Mouse (Mus musculus): ENCODE data around the gene Ttc7b. TPM values are rescaled to one million over a fixed set of nuclear protein-coding genes. Genes with fewer than 3 reads are reported as not detected.

The Ttc7b gene
- polyA plus RNA-seq, 1 experiment from 2014 or later: 2.2 TPM

DNA sequence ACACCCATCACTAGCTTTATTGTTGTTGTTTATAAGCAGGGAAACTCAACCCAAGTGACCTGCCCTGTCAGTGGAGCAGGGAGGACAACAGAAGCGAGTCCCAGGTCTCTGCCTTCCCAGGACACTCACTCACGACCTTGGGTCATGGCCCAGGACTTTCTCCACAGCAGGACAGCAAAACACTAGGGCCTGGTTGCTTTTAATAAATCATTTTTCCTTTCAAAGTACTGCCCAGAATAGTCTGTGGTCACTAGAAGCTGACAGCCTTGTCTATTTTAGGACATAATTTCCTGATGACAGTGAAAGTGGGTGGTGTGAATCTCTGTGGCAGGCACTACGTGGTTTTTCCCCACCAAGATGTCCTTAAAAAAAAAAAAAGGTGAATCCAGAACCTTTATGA lies 7.6 kb upstream of the Ttc7b start:
- 46% methylated on average over 3 of the region's 3 CpGs for WGBS (ENCODE audit: insufficient replicate concordance)

DNA sequence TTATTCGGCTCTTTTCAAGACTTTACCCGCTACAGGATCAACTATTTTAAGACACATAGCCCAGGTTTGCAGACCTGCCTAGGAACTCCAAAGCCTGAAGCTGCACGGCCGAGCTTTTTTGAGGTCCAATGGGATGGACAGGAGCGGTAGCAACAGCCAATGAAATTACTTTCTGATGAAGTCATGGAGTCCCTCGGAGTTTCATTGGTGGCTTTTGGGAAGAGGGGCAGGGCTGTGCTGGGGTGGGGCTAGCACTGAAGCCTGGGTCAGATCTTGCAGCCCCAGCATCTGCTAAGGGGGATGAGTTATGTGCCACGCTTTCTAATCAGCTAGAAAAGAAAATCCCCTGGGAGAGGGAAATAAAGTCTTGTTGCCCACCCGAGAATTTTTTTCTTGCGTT lies 7.1 kb upstream of the Ttc7b start:
- Histone ChIP-seq H3K27ac (ENCODE audit: low read depth) (no peak overlapping the region), H3K27me3 (ENCODE audit: insufficient read depth, low read length) (no peaks in the 10 kb centered on the region), H3K9me3 (ENCODE audit: low read length) (no peaks in the 10 kb centered on the region), H3K36me3 (replicated peaks; ENCODE audit: insufficient read depth, low read length) (no peaks in the 10 kb centered on the region), H3K9ac (replicated peaks) (no peak overlapping the region), H3K4me3 (ENCODE audit: low read depth, low read length) (no peak overlapping the region), H3K4me2 (ENCODE audit: low read depth, low read length) (peak overlapping the region; percentile 34; the same call in 1 of the 2 replicates), H3K4me1 (ENCODE audit: insufficient read depth) (peaks cover 17% of the 10 kb centered on the region)
- WGBS (ENCODE audit: insufficient replicate concordance): 12% methylated on average over 9 of the region's 9 CpGs
- peak; percentile 83 for ATAC-seq
- TF ChIP-seq EP300 (IDR thresholded peaks at IDR 0.05; ENCODE audit: low read depth): no peak
- TF ChIP-seq CTCF (IDR thresholded peaks at IDR 0.05; ENCODE audit: low read depth): no peak
- peak; percentile 46 for DNase-seq

More for the DNA sequence above, 7.6 kb upstream of the Ttc7b start:
- H3K27ac ChIP-seq (ENCODE audit: low read depth): no peak overlapping the region
- H3K9me3 ChIP-seq (ENCODE audit: low read length): no peaks in the 10 kb centered on the region
- no peak overlapping the region for H3K4me2 ChIP-seq (ENCODE audit: low read depth, low read length)
- H3K36me3 ChIP-seq (replicated peaks; ENCODE audit: insufficient read depth, low read length): no peaks in the 10 kb centered on the region
- TF ChIP-seq EP300 (IDR thresholded peaks at IDR 0.05; ENCODE audit: low read depth) (no peak), CTCF (IDR thresholded peaks at IDR 0.05; ENCODE audit: low read depth) (no peak)
- H3K9ac ChIP-seq (replicated peaks): no peak overlapping the region
- H3K4me3 ChIP-seq (ENCODE audit: low read depth, low read length): no peak overlapping the region
- ATAC-seq: peak; percentile 16; the same call in 1 of the 2 replicates
- no peak for DNase-seq
- no peaks in the 10 kb centered on the region for H3K27me3 ChIP-seq (ENCODE audit: insufficient read depth, low read length)
- H3K4me1 ChIP-seq (ENCODE audit: insufficient read depth): peaks cover 17% of the 10 kb centered on the region

DNA sequence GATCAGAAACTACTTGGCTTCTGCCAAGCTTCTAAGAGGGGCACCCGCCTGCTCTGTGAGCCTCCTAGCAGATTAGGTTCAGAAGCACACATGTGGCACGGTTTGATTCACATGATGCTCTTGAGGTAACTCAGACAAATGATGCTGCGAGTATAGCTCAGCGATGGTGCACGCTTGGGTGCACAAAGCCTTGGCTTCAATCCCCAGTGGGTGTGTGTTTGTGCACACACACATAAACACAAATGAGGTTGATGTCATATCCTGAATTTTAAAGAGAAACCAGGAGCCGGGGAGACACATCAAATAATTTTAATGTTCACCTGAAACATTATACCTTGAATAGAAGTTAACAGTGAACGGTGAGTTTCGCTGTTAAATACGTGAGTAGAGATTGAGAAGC lies 6.6 kb upstream of the Ttc7b start:
- Histone ChIP-seq H3K9me3 (ENCODE audit: low read length) (no peaks in the 10 kb centered on the region), H3K4me1 (ENCODE audit: insufficient read depth) (peaks cover 17% of the 10 kb centered on the region), H3K36me3 (replicated peaks; ENCODE audit: insufficient read depth, low read length) (no peaks in the 10 kb centered on the region), H3K27me3 (ENCODE audit: insufficient read depth, low read length) (no peaks in the 10 kb centered on the region), H3K4me3 (ENCODE audit: low read depth, low read length) (no peak overlapping the region), H3K4me2 (ENCODE audit: low read depth, low read length) (peak overlapping the region; percentile 34; the same call in 1 of the 2 replicates), H3K27ac (ENCODE audit: low read depth) (no peak overlapping the region), H3K9ac (replicated peaks) (no peak overlapping the region)
- DNase-seq (no peak), ATAC-seq (no peak)
- no peak for TF ChIP-seq CTCF (IDR thresholded peaks at IDR 0.05; ENCODE audit: low read depth)
- TF ChIP-seq EP300 (IDR thresholded peaks at IDR 0.05; ENCODE audit: low read depth): no peak
- 70% methylated on average over 9 of the region's 9 CpGs for WGBS (ENCODE audit: insufficient replicate concordance)

DNA sequence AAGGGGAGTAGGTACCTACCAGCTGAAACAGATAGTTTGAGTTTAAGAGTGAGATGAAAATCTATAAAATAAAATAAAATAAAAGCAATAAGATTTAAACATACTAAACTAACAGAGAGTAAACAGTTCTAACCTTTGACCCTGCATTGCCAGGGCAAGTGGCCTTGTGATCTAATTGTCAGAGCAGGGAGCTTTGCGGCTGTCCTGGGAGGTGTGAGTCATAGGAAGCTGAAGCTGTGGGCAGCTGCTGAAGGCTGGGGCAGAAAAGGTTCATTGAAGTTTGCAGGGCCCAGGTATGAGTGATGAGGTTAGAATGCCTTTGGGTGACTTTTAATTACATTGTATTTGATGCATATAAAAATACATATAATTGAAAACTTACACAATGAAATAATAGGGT lies 5.3 kb upstream of the Ttc7b start:
- Histone ChIP-seq H3K9me3 (ENCODE audit: low read length) (no peaks in the 10 kb centered on the region), H3K4me1 (ENCODE audit: insufficient read depth) (peaks cover 18% of the 10 kb centered on the region), H3K27me3 (ENCODE audit: insufficient read depth, low read length) (no peaks in the 10 kb centered on the region), H3K9ac (replicated peaks) (no peak overlapping the region), H3K4me2 (ENCODE audit: low read depth, low read length) (no peak overlapping the region), H3K27ac (ENCODE audit: low read depth) (no peak overlapping the region), H3K36me3 (replicated peaks; ENCODE audit: insufficient read depth, low read length) (no peaks in the 10 kb centered on the region), H3K4me3 (ENCODE audit: low read depth, low read length) (no peak overlapping the region)
- no peak for ATAC-seq
- TF ChIP-seq CTCF (IDR thresholded peaks at IDR 0.05; ENCODE audit: low read depth) (no peak), EP300 (IDR thresholded peaks at IDR 0.05; ENCODE audit: low read depth) (no peak)
- peak; percentile 10 for DNase-seq
- 54% methylated on average over 1 of the region's 1 CpGs for WGBS (ENCODE audit: insufficient replicate concordance)

GRCm38 (mm10) chr12:100520077-100520793 lies 391 bp downstream of the Ttc7b start:
- Histone ChIP-seq H3K4me3 (ENCODE audit: low read depth, low read length) (peak overlapping the region; percentile 65), H3K4me2 (ENCODE audit: low read depth, low read length) (peak overlapping the region; percentile 89), H3K9ac (replicated peaks) (peak overlapping the region; percentile 85), H3K27me3 (ENCODE audit: insufficient read depth, low read length) (no peaks in the 10 kb centered on the region), H3K9me3 (ENCODE audit: low read length) (no peaks in the 10 kb centered on the region), H3K4me1 (ENCODE audit: insufficient read depth) (peaks cover 8% of the 10 kb centered on the region), H3K27ac (ENCODE audit: low read depth) (peak overlapping the region; percentile 76), H3K36me3 (replicated peaks; ENCODE audit: insufficient read depth, low read length) (no peaks in the 10 kb centered on the region)
- peak; percentile 59 for DNase-seq
- TF ChIP-seq EP300 (IDR thresholded peaks at IDR 0.05; ENCODE audit: low read depth) (no peak), CTCF (IDR thresholded peaks at IDR 0.05; ENCODE audit: low read depth) (no peak)
- 3% methylated on average over 40 of the region's 76 CpGs for WGBS (ENCODE audit: insufficient replicate concordance)
- ATAC-seq: peak; percentile 64

DNA sequence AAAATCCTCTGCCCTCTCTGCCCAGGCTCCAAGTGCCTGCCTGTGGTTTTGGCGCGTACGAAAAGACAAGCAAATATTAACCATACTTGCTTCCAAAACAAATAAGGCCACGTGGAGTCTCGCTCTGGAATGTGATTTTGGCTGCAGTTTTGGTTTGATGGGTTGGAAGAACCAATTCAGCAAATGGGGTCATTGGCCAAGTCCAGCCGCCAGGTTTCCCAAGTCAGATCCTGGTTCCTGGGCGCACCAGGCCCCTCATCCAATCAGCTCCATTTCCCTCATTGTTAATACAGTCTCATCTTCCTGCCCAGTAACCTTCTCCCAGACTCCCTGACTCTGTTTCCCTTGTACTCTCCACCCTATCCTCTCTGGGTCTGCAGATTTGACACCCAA lies 946 bp downstream of the Ttc7b start:
- H3K4me1 ChIP-seq (ENCODE audit: insufficient read depth): peaks cover 8% of the 10 kb centered on the region
- WGBS (ENCODE audit: insufficient replicate concordance): 34% methylated on average over 7 of the region's 7 CpGs
- peak overlapping the region; percentile 85 for H3K9ac ChIP-seq (replicated peaks)
- peak; percentile 36 for DNase-seq
- no peak for TF ChIP-seq CTCF (IDR thresholded peaks at IDR 0.05; ENCODE audit: low read depth)
- TF ChIP-seq EP300 (IDR thresholded peaks at IDR 0.05; ENCODE audit: low read depth): no peak
- peak; percentile 38 for ATAC-seq
- no peak overlapping the region; the same call in 1 of the 2 replicates for H3K27ac ChIP-seq (ENCODE audit: low read depth)
- H3K27me3 ChIP-seq (ENCODE audit: insufficient read depth, low read length): no peaks in the 10 kb centered on the region
- H3K9me3 ChIP-seq (ENCODE audit: low read length): no peaks in the 10 kb centered on the region
- H3K4me3 ChIP-seq (ENCODE audit: low read depth, low read length): peak overlapping the region; percentile 65
- H3K36me3 ChIP-seq (replicated peaks; ENCODE audit: insufficient read depth, low read length): no peaks in the 10 kb centered on the region
- H3K4me2 ChIP-seq (ENCODE audit: low read depth, low read length): peak overlapping the region; percentile 89

Measured in liver, postnatal 0 days (tissue).